Mouse (Mus musculus) E14TG2a.4 (cell line): ENCODE results near the gene Lrrc58.

Experiments
- H3K27me3 ChIP-seq: 2 replicates; pipeline ENCODE4 v1.6.1; 2014; ENCODE audit warnings: low read length, control low read depth; ENCODE audit not compliant: insufficient read depth
- H3K36me3 ChIP-seq: 2 replicates; pipeline ENCODE4 v1.6.1; 2014; ENCODE audit warnings: low read length, control low read depth; ENCODE audit not compliant: insufficient read depth
- H3K4me1 ChIP-seq: replicated peaks from 2 replicates; pipeline ENCODE4 v1.6.1; 2014; ENCODE audit warnings: low read depth, low read length, control low read depth
- H3K4me3 ChIP-seq: replicated peaks from 2 replicates; pipeline ENCODE4 v1.5.1; 2014; ENCODE audit warnings: mild to moderate bottlenecking, low read length
- H3K9me3 ChIP-seq: 2 replicates; pipeline ENCODE4 v1.6.1; 2014; ENCODE audit warnings: low read length, control low read depth
- CTCF ChIP-seq: conservative IDR thresholded peaks from 2 replicates; pipeline ENCODE4 v1.5.1; 2014; ENCODE audit warnings: low read length
- NANOG ChIP-seq: IDR thresholded peaks from 2 replicates; pipeline ENCODE4 v1.6.1; 2014; ENCODE audit warnings: borderline replicate concordance, low read length, mixed read lengths
- POU5F1 ChIP-seq: IDR thresholded peaks from 2 replicates; pipeline ENCODE4 v1.6.1; 2014; ENCODE audit warnings: low read length, borderline replicate concordance

Lrrc58 gene

DNA sequence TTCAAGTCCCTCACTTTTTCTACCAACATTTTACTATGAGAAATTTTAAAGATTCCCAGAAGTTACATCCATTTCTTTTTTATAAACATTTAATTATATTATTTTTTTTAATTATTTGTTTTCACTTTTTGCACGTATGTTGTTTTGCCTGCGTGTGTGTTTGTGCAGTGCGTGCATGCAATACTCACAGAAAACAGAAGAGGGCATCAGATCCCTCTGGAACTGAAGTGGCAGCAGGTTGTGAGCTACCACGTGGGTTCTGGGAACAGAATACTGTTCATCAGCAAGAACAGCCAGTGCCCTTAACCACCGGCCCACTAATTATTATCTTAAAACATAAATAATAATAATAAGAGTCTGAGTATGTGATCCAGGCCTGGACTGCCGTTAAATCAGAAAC is 50.8 kb downstream of the Lrrc58 start:
- Histone ChIP-seq H3K9me3 (no peaks in the 10 kb centered on the region), H3K4me1 (peaks cover 8% of the 10 kb centered on the region; the same call in 1 of the 2 replicates), H3K27me3 (peaks cover 57% of the 10 kb centered on the region), H3K36me3 (no peaks in the 10 kb centered on the region), H3K4me3 (no peak overlapping the region)
- TF ChIP-seq NANOG, result no peak
- TF ChIP-seq CTCF, result peak; percentile 88

DNA sequence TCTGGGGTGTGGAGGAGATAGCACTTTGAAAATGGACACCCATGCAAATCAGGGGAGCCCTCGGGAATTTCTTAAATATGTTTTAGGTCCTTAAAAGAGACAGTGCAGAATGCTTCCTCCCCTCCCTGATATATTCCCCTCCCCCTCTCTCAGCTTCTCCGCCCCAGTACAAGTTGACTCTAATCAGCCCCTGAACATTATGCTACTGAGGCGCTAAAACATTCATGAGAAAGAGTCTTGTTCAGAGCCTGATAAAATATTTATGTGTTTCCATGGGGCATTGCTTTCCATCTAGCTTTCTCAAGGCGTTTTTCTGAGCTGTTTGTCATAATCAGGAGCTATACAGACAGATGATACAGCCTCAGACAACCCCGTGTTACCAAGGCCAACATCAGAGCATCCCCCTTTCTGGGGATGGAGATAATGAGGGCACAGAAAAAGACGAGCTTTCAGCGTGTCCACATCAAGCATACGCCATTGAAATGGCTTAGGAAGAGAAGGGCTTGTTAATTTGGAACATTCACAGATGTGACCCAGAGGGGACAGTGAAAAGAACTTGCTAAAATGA is 52.7 kb downstream of the Lrrc58 start:
- no peak for TF ChIP-seq CTCF
- TF ChIP-seq POU5F1, result no peak
- no peak for TF ChIP-seq NANOG
- no peaks in the 10 kb centered on the region for H3K9me3 ChIP-seq
- H3K36me3 ChIP-seq, result no peaks in the 10 kb centered on the region
- peaks cover 38% of the 10 kb centered on the region for H3K27me3 ChIP-seq
- H3K4me1 ChIP-seq, result peaks cover 8% of the 10 kb centered on the region; the same call in 1 of the 2 replicates
- no peak overlapping the region for H3K4me3 ChIP-seq

DNA sequence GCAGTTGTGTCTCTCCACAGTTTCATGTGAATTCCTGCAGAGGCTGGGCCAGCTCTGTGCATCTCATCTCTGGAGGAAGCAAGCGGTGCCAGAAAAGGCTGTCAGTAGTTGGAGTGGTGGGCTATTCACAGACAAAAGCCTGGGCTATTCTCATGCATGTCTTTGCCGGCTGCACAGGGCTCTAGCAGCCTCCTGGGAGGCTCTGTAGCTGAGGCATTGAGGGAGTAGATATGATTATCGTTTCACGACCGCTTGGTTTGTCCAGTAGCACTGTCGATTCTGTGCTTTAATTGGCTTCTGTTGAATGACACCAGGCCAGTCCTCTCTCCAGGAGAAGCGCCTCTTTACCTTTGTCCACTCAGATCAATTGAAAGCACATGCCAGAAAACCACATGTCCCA is 57.9 kb downstream of the Lrrc58 start:
- Histone ChIP-seq H3K4me1 (peaks cover 7% of the 10 kb centered on the region), H3K36me3 (no peaks in the 10 kb centered on the region)
- TF ChIP-seq POU5F1, result no peak
- no peak for TF ChIP-seq CTCF

GRCm38 (mm10) chr16:37927117-37927516 is 58.9 kb downstream of the Lrrc58 start:
- Histone ChIP-seq H3K4me1 (peaks cover 7% of the 10 kb centered on the region), H3K9me3 (no peaks in the 10 kb centered on the region), H3K27me3 (no peaks in the 10 kb centered on the region), H3K4me3 (no peak overlapping the region), H3K36me3 (no peaks in the 10 kb centered on the region)
- TF ChIP-seq CTCF (no peak), NANOG (no peak), POU5F1 (no peak)

More for the DNA sequence above, 57.9 kb downstream of the Lrrc58 start:
- Histone ChIP-seq H3K9me3 (no peaks in the 10 kb centered on the region), H3K27me3 (no peaks in the 10 kb centered on the region), H3K4me3 (no peak overlapping the region)

GRCm38 (mm10) chr16:37929006-37929405 is 60.8 kb downstream of the Lrrc58 start:
- no peak for TF ChIP-seq NANOG
- TF ChIP-seq CTCF, result no peak
- no peak for TF ChIP-seq POU5F1
- Histone ChIP-seq H3K27me3 (0 out of 2 replicates have a peak, but pooled peaks cover 2% of the 10 kb centered on the region), H3K36me3 (no peaks in the 10 kb centered on the region), H3K9me3 (no peaks in the 10 kb centered on the region), H3K4me3 (no peak overlapping the region), H3K4me1 (peaks cover 7% of the 10 kb centered on the region)

- H3K4me3 ChIP-seq, result no peak overlapping the region
- 0 out of 2 replicates have a peak, but pooled peaks cover 2% of the 10 kb centered on the region for H3K27me3 ChIP-seq
- H3K4me1 ChIP-seq, result peaks cover 7% of the 10 kb centered on the region
- no peaks in the 10 kb centered on the region for H3K9me3 ChIP-seq
- H3K36me3 ChIP-seq, result no peaks in the 10 kb centered on the region
- TF ChIP-seq CTCF, result peak; percentile 34
- no peak for TF ChIP-seq NANOG
- no peak for TF ChIP-seq POU5F1
Measured at GRCm38 (mm10) chr16:37929626-37930025, 61.4 kb downstream of the Lrrc58 start.

- no peak overlapping the region for H3K4me3 ChIP-seq
- no peaks in the 10 kb centered on the region for H3K9me3 ChIP-seq
- H3K36me3 ChIP-seq, result no peaks in the 10 kb centered on the region
- TF ChIP-seq NANOG, result no peak
- peak; percentile 16 for TF ChIP-seq CTCF
- TF ChIP-seq POU5F1, result no peak
- peaks cover 11% of the 10 kb centered on the region for H3K4me1 ChIP-seq
- H3K27me3 ChIP-seq, result peaks cover 16% of the 10 kb centered on the region
Measured at GRCm38 (mm10) chr16:37934932-37935331, 66.7 kb downstream of the Lrrc58 start.

- H3K36me3 ChIP-seq, result no peaks in the 10 kb centered on the region
- no peak overlapping the region for H3K4me3 ChIP-seq
- no peaks in the 10 kb centered on the region for H3K9me3 ChIP-seq
- peaks cover 11% of the 10 kb centered on the region for H3K4me1 ChIP-seq
- TF ChIP-seq POU5F1 (no peak), NANOG (no peak), CTCF (no peak)
- peaks cover 16% of the 10 kb centered on the region for H3K27me3 ChIP-seq
Measured at GRCm38 (mm10) chr16:37937276-37937675, 69.1 kb downstream of the Lrrc58 start.
